Mouse (Mus musculus): ENCODE measurements around the gene Ppp1ca.

GRCm38 (mm10) chr19:4151898-4152297 lies 40.0 kb upstream of the Ppp1ca start:
- no peak for TF ChIP-seq CTCF (IDR thresholded peaks at IDR 0.05; ENCODE audit: low read depth, low read length)
- no peak for TF ChIP-seq GATA1 (IDR thresholded peaks at IDR 0.05; ENCODE audit: borderline replicate concordance, low read length)
- TF ChIP-seq TAL1 (conservative IDR thresholded peaks at IDR 0.05; ENCODE audit: low read depth, low read length), result no peak
- no peak for TF ChIP-seq POLR2AphosphoS5 (IDR thresholded peaks at IDR 0.05; ENCODE audit: insufficient replicate concordance, low read depth, low read length)
- TF ChIP-seq GATA2 (IDR thresholded peaks at IDR 0.05; ENCODE audit: borderline replicate concordance, low read depth, low read length), result no peak

Data from G1E (cell line).